Mouse (Mus musculus) heart, postnatal 36 days (tissue): ENCODE data around the gene Armh3. TPM values are rescaled to one million over a fixed set of nuclear protein-coding genes. Genes with fewer than 3 reads are reported as not detected.

Source experiments
- DNase-seq, 2 experiments: peaks; one replicate each; pipeline ENCODE4 v3.0.0; 2021 to 2022
- intact Hi-C: fragments of 180-260 bp; cut with DNase I; formaldehyde crosslinking; loops from one replicate; pipeline ENCODE4 v1.15.1; 2025
- total RNA-seq, 2 experiments: library from RNA; stranded (reverse); gene quantifications; 2 replicates each; pipeline ENCODE4 v1.2.3; 2021

The Armh3 gene
- total RNA-seq, 2 experiments from 2014 or later, result 15.5 to 15.8 TPM

DNA sequence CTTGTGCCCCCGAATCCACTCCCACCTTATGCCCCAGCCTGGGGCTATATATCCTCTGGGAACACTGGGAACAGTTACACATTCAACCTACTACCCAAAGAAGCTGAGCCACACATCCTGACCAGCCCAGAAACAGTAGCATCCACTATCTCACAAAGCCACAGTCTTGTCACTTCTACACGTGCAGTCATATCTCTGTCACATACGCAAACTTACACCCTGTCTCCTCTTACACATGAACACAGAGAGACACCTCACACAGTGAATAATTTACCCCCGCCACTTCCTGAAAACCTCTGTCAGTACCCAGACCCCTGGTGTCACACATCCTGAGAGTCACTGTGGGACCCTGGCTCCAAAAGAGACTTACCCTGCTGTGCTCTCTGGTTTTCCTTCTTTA lies 195.6 kb downstream of the Armh3 start:
- intact Hi-C loops, result no loop called here

DNA sequence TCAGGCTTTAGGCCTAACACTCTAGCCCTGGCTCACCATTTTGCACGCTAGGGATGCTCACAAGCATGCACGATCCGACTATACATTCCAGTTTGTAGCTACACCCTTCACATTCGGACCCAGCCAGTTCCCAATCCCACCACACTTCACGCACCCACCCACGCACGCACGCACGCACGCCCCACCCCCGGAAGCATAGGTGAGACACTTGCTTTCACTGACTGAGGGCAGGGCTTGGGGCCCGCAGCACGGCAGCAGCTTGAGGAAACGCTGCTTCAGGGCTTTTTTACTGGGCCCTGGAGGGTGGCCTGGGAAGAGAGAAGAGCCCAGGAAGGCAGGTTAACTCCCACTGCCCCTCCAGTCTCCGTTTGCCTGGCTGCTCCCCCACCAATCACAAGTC lies 201.4 kb downstream of the Armh3 start:
- no peak for DNase-seq
- intact Hi-C loops, result no loop called here

More for the DNA sequence above, 195.6 kb downstream of the Armh3 start:
- no peak for DNase-seq

GRCm38 (mm10) chr19:45796061-45796556 lies 202.2 kb downstream of the Armh3 start:
- no peak for DNase-seq
- intact Hi-C loops, result no loop called here

GRCm38 (mm10) chr19:45795406-45795944 lies 202.8 kb downstream of the Armh3 start:
- no peak for DNase-seq
- intact Hi-C loops, result no loop called here

- no peak for DNase-seq
- intact Hi-C loops, result no loop called here
Observed at GRCm38 (mm10) chr19:45794718-45795117, 203.6 kb downstream of the Armh3 start.

GRCm38 (mm10) chr19:45792404-45792803 lies 205.9 kb downstream of the Armh3 start:
- intact Hi-C loops, result no loop called here
- DNase-seq, result no peak

DNA sequence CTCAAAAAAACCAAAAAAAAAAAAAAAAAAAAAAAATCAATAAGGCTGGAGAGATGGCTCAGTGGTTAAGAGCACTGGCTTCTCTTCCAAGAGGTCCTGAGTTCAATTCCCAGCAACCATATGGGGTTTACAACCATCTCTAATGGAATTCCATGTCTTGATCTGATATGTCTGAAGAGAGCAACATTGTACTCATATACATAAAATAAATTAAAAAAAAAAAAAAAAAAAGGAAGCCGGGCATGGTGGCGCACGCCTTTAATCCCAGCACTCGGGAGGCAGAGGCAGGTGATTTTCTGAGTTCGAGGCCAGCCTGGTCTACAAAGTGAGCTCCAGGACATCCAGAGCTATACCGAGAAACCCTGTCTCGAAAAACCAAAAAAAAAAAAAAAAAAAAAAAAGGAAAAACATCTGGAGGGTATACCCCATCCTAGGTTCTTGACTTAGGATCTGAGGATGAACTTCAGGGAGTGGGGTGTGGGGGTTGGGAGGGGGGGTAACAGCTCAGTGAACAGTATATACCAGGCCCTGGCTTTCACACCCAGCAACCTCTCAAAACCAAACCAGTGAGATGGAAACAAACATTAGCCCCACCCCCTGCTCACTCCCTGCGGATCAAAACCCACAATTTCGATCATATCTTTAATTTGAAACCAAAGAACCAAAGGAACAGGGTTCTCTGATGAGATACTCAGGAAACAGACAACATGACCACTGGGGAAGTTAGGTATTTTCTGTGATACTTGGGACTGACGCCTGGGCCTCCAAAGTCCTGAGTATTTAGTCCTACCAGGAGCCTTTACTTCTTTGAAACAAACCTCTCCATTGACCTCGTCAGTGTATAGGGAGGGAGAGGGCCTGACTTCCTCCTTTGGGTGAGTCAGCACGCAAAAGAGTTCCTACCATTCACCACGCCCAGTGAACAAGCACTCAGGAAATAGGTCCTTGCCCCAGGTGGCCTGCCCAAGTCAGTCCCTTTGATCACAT lies 208.1 kb downstream of the Armh3 start:
- DNase-seq, result no peak
- intact Hi-C loops, result no loop called here

GRCm38 (mm10) chr19:45789365-45789764 lies 208.9 kb downstream of the Armh3 start:
- intact Hi-C loops, result no loop called here
- no peak for DNase-seq

DNA sequence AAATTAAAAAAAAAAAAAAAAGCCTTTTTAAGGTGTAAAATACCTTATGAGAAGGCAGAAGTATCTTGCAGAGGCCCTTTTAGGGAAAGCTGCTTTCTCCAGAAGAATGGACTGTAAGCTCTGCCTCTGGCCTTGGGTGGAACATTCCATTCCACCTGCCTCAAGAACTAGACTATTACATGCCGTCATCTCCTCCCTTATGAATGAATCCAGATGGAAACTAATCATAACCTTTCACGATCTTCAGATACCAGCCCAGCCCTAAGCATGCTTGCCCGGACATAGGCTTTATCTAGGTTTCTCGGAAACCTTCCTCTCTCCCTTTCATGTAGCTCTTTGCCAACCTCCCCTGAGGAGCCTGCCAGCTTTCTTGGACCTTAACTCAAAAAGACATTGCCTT lies 210.0 kb downstream of the Armh3 start:
- DNase-seq, result no peak
- intact Hi-C loops, result no loop called here

DNA sequence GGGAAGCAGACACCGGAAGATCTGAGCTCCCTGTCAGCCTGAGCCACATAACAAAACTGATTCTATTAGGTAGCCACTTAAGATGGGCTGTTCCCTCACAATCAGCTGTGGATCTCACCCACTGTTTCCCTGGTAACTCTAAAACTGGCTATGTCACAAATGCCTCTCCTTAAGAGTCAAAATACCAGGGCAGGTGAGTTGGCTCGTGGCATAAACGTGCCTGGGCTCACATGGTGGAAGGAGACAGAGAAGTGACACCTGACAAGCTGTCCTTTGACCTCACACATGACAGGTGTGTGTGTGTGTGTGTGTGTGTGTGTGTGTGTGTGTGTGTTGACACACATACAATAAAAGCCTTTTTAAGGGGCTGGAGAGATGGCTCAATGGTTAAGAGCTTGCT lies 210.8 kb downstream of the Armh3 start:
- intact Hi-C loops, result no loop called here
- no peak for DNase-seq

DNA sequence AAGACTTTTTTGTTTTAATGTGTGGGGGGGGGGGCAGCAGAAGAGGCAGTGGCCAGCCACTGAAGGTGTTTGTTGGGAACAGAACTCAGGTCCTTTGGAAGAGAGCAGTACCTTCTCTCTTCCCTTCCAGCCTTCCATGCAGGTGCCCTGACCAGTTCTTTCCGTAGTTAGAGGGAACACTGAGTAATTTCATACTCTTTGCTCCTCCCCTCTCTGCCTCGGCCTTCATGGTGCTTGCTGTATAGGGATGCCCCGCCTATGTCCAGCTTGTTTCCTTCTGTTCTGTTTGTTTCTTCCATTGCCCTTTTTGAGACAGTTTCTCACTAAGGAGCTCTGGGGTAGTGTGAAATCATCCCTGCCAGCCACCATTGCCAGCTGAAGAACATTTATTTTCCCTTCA lies 212.8 kb downstream of the Armh3 start:
- intact Hi-C loops, result no loop called here
- DNase-seq, result no peak

DNA sequence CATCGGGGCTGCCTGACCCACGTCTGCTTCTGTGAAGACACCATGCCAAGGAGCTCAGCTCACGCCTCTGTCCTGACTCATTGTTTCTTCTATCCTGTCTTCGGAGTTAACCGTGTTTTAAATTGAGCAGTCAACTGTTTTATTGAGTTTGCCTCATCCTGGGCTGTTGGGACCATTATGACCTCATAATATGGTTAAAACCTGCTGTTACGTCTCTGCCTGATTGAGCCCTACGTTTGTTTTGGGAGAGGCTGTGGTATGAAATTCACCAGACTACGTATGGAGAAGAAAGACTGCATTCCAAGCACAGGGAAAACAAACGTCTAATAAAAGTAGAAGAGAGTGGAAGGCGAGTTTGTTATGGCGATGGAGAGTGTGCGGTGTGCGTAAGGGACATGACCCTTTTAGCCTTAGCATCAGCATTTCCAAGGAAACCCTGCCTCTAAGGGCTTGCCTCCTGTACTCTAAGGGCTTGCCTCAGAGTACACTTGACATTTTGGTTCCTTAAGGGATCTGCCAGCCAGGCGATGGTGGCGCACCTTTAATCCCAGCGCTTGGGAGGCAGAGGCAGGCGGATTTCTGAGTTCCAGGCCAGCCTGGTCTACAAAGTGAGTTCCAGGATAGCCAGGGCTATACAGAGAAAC lies 214.2 kb downstream of the Armh3 start:
- no peak for DNase-seq
- intact Hi-C loops, result no loop called here

- DNase-seq, result peak; percentile 94 to 98
- intact Hi-C loops, result no loop called here
Observed at GRCm38 (mm10) chr19:45783181-45783932, 214.9 kb downstream of the Armh3 start, which contains the start of gene Mgea5. Gene Mgea5, minus strand, starts transcription at chr19:45783837.

DNA sequence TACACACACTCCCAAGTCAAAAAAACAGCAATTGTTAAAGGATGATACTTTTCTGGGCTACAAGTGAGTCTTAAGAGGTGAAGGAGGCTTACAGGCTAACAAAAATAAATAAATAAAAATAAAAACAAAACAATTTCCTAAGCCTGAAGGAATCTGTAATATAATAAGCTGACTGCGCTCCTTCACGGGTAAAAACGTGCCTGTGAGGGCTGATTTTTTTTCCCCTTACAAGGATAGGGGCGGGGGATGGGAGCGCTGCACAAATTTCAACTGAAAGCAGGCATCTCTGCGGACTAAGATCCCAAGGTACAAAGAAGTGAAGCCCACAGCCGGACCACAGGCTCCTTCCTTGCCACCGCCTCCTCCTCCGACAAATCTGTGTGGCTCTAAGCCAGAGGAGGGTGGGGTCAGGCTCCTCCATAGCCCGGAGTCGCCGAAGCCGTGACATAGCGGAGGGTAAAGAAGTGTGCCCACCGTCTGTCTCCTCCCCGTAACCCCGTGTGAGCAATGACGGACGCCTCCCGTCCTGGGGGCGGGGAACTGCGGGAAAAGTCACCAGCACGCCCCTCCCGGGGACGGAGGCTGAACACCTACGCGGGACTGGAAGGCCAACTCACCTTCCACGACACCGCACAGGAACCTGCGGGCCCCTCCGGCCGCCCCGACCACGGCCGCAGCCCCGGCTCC lies 215.8 kb downstream of the Armh3 start:
- DNase-seq, result peak; percentile 71 to 76
- intact Hi-C loops, result no loop called here

DNA sequence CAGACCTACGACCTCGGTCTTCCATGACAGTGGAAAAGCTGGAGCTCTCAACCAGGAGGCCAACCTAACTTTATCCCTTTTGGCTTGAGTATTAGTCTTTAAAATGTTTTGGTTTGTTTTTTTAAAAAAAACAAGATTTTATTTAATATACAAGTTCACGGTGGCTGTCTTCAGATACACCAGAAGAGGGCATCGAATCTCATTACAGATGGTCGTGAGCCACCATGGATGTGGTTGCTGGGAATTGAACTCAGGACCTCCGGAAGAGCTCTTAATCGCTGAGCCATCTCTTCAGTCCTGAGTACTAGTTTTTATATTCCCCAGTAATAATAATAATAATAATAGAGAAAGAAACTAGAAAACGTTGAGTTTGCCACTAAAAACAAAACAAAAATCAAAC lies 216.6 kb downstream of the Armh3 start:
- no peak for DNase-seq
- intact Hi-C loops, result loop anchor here (2.0 kb wide), 1 partner anchor 35 kb away; no protein-coding TSS in a partner anchor

DNA sequence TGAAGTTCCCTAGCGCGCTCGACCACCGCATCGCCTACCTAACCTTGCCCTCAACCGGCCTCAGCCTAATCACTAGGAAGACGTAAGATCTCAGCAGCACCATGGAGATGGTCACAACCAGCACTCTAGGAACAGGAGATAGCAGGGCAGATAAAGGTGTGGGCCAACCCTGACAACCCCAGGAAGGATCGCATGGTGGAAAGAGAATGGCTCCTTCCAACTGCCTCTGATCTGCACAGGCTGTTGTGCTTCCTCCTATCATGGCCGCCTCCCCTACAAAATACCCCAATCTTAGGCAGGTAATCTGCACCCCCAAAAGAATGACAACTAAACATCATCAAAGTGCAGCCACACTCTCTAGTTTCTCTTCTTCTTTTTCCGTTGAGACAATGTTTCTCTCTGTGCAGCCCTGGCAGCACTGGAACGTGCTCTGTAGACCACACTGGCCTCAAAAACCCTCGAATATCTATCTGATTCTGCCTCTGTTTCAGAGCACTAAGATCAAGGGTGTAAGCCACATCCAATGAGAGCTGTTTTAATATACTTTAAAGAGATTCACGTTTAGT lies 217.9 kb downstream of the Armh3 start:
- intact Hi-C loops, result loop anchor here (2.0 kb wide), 1 partner anchor 34 kb away; no protein-coding TSS in a partner anchor
- no peak for DNase-seq

DNA sequence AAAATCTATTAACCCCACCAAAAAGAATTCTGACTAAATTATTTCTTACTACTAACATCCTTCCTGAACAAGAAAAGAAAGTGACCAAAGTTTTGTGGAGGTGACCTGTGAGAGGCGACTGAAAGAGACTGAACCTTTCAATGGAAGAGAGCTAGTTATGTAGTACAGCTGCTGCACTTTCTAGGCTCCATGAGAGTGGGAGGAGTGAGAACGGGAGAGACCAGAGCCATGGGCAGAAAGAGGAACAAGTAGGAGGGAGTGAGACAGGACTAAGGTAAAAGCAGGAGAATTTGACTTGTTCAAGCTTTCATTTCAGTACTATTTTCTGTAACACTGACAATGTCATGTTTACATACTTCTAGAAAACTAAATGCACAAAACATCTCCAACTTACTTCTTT lies 222.8 kb downstream of the Armh3 start:
- intact Hi-C loops, result no loop called here
- DNase-seq, result no peak

DNA sequence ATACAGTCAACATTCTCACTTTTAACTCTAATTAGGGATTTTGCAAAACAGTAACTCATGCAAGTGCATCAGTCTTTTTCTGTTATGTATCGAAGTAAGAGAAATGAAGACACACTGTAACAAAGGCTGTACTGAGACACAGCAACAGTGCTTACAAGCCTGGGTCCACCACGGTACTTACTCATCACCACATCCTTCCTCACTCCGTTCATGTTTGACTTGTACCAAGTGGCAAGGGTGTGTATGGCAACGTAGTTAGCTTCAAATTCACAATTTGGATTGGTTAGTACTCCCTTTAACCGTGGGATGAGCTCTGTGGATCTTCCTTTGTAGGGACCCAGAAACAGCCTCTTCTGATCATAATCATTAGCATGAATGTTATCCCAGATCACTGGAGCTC lies 226.8 kb downstream of the Armh3 start:
- DNase-seq, result no peak
- intact Hi-C loops, result no loop called here
